Mouse (Mus musculus) lung, postnatal 4 days (tissue): ENCODE results near the gene Mafg.

Experiments used
- DNase-seq, 2 experiments: peaks; one replicate each; pipeline ENCODE4 v3.0.0; 2021

Mafg gene

DNA sequence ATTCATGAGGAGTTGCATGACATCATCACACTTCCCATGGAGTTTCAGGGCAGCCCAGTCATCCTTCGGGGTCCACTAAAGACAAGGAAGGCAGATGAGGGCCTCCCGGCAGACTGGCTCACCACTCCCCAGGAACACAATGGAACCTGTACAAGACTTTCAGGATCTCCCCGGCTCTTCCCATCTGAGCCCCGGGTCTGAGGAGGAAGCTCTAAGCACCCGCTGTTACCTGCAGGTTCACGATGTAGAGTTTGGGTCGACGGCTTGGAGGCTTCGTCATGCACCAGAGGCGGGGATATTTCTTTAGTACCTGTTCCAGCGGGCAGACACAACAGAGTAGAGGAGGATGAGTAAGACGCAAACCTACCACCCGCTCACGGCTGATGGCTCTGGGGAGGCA lies 13.2 kb downstream of the Mafg start:
- no peak for DNase-seq

GRCm38 (mm10) chr11:120618619-120619535 lies 14.5 kb downstream of the Mafg start:
- DNase-seq: no peak

DNA sequence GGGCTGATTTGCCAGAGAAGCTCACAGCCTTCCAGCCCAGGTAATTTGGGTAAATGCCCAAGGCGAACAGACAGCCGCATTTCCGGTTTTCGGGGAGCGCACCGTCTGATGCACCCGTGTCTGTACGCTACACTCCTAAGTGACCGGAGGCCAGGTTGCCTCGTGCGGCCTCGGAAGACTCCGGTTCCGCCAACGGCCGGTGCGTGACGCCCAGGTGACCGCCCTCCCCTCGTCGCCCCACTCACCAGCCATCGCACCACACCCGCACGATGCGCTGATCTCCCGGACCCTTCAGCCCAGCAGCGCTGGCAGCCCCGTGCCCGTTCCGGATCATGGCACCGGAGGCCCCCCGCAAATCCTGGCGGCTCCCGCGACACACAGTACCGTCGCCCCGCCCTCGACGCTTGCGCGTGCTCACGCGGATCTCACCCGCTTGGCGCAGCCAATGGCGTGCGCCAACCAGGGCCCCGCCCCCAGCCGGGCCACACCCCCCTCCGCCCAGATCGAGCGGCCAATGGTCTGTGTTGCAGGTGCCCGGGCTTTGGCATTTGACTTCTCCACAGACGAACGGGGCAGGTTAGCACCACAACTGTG lies 15.8 kb downstream of the Mafg start, which contains the start of gene Pcyt2:
Pcyt2 (minus strand) TSS at position 418 of the 594 bp plus-strand sequence.
- DNase-seq: peak; percentile 95

DNA sequence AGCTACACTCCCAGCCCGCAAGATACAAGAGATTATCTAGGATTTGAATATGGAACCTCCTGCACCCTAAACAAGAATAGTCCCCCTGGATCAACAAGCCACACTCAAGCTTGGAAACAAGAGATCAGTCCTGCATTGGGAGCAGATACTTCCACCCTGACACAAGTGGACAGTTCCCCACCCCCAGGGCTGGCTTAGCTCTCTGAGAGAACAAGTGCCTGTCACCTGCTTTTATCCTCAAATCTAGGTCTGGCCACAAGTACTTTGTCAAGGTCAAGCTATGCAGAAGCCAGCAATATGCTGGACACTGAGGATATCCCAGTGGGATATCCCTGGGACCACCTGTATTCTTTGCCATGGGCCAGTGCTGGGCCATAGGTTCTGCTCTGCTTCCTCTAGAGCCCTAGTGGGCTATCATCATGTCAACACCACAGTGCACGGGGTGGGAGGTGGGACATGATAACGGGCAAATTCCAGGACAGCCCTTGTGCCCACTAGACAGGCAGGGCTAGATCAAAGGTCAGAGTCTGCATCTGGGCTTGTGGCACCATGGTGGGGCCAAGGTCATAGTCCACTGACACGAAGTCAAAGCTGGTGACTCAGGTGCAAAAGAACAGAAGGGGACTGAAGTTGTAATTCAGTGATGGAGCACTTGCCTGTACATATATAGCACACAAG lies 16.6 kb downstream of the Mafg start:
- no peak for DNase-seq

- DNase-seq: no peak
Observed at GRCm38 (mm10) chr11:120615606-120616203, 17.7 kb downstream of the Mafg start.

GRCm38 (mm10) chr11:120615167-120615566 lies 18.2 kb downstream of the Mafg start:
- DNase-seq: no peak

DNA sequence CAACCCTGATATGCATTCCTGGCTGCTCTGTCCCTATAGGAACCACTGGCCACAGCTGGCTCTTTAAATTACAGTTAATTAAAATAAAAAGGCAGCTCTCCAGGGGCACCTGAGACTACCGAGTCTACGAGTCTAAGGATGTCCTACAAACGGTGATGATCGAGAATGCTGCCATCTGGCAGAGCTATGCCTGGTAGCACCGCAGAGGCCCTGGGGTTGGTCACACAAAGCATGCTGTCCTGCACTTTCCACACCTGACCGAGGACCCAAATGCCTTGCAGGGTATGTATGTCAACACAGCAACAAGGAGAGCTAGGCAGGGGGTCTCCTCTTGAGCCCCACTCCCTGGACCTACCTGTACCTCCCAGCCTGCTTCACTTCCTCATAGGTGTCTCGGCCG lies 19.4 kb downstream of the Mafg start:
- no peak for DNase-seq

DNA sequence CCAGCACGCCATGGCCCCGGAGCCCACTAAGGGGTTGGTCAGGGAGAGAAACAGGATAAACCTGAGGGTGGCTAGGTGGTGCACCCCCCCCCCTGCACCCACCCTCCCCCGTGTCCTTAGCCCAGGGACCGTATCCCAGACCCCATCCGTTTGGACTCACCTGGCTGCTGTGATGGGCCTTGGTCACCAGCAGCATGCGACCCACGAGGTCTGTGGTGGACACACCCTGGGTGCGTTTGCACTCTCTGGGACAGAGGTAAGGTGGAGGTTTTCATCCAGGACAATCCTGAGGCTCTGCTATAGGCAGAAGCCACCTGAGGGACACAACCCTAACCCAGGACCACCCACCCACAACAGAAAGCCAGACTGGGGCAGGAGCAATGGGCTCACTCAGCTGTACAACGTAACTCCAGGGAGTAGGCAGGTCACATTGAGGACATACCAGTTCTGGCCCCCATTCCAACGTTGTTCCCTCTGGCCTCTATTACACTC lies 19.9 kb downstream of the Mafg start:
- DNase-seq: no peak

GRCm38 (mm10) chr11:120612763-120613162 lies 20.6 kb downstream of the Mafg start:
- peak; percentile 83 to 85 for DNase-seq

- DNase-seq: no peak
Observed at GRCm38 (mm10) chr11:120610477-120611046, 22.8 kb downstream of the Mafg start.

DNA sequence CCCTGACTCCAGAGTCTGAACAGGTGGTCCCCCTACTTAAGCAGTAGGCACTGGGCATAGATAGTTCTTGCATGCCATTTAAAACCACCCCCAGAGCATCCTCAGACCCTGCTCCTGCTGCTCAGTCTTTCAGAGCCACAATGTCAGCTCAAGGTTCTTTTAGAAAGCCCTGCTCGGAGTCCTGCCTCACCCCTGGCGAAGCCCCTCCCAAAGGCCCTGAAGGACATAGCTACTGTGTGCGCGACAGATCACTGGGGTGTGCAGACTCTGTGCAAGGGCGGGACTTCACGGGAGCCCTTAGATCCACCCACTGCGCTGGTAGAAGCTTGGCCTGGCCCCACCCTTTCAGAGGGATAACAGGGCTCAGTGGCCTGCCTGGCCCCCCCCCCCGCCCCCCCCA lies 24.1 kb downstream of the Mafg start:
- DNase-seq: no peak

- DNase-seq: no peak
Observed at GRCm38 (mm10) chr11:120608241-120609034, 25.0 kb downstream of the Mafg start, which contains the start of gene Npb. Npb (plus strand) TSS chr11:120608477.

DNA sequence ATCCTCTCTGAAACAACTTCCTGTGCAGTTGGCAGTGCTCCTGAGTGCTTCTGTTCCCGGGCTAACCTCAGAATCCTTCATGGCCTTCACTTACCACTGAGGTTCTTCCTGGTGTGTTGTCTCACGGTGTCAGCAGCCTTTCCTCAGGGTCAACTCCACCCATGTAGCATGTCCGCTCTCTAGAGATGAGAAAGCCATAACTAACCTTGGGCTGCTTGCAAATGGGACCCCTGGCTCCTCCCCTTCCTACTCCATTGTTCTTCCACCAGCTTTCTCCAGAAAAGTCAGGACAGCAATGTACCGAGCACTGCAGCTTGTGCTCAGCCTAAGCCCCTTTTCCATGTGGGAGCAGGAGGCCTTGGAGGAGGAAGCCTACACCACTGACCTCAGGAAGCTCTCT lies 26.6 kb downstream of the Mafg start:
- no peak for DNase-seq

- no peak for DNase-seq
Observed at GRCm38 (mm10) chr11:120605667-120606066, 27.7 kb downstream of the Mafg start.

- no peak for DNase-seq
Observed at GRCm38 (mm10) chr11:120603545-120603944, 29.9 kb downstream of the Mafg start.

GRCm38 (mm10) chr11:120600716-120601115 lies 32.7 kb downstream of the Mafg start:
- no peak for DNase-seq

GRCm38 (mm10) chr11:120598990-120599549 lies 34.3 kb downstream of the Mafg start:
- DNase-seq: no peak

DNA sequence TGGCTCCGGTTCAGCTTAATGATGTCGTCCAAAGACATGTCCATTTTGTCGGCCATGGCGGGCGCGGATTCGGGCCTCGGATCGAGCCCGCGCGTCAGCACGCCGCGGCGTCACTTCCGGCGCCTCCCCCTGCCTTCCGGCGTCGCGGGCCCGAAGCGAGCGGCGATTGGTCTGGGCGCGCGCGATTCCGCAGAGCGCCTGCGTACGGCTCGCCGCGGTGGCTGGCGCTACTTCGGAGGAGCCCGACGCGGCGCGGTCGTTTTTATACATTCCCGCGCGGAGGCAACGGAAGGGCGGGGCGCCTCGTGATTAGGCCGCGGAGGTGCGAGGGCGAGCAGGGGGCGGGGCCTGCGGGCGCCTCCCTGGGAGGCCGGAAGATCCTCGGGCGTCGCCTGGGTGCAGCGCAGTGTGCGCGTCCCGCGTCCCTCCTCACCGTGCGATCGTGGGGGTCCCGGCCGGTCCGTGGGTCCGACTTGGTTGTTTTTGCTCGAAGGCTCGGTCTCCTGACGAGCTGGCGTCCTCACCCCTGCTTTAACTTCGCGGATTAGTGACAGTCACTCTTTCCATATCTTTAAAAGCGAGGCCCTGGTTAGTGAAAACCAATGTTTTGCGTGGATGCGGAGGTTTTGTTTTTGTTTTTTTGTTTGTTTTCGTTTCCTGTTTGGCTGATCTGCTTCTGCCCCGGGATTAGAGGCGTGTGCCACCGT lies 35.0 kb downstream of the Mafg start, which contains the start of the genes Alyref and Anapc11:
Alyref (minus strand) TSS at position 83 of the 707 bp plus-strand sequence.
Anapc11 (plus strand) TSS at position 139 of the 707 bp plus-strand sequence.
- DNase-seq: peak; percentile 95 to 98

DNA sequence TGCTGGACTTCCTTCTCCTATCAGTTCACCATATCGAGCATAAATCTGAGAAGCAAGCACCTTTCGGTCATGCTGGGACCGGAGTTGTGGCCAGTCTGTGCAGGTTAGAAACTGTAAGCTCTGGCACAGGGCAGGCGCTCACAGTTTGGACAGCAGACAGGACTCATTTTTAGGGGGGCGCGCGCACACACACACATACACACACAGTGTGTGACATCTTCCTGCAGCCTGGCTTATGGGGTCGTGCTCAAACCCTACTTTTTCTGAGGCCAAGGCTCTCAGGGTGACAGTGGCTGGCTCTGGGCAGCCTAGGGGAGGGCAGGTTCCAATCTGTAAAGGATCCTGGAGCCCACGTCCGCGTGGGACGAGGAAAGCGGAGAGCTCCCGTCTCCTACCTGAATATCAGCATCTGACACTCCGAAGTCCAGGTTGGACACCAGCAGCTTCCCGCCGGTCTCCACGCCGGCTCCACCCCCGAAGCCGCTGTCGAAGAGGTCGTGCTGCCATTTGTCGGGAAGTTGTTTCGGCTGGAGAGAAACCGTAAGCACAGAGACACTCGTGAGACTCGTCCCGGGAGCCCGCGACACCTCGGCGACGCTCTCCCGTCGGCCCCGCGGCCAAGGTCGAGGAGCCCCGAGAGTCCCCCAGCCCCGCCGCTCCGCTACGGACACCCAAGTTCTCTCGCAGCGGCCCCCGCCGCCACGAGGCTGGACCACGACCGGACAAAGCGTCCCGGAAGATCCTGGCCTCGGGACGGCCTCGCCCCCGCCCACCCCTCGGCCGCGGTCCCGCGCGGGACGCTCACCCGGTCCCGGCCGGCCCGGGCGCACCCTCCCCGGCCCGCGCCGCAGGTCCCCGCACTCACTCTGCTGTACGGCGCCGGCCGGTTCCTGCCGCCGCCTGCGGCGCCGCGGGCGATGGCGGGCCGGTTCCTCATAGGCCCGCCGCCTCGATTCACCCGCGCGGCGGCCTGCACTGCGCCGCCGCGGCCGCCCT lies 35.9 kb downstream of the Mafg start:
- DNase-seq: no peak
